In genomic region chr7:142968809-142969511, GRCm38 (mm10) we compare ENCODE assay signal across 8 mouse cellular contexts. TPM values are rescaled to one million over a fixed set of nuclear protein-coding genes. Genes with fewer than 3 reads are reported as not detected.
DNase-seq lines count a peak whose midpoint lies in the region; ATAC-seq and TF ChIP-seq lines count a peak whose summit lies in the region.

Gene Ascl2 (minus strand): TSS chr7:142969264.

- no peaks in the 10 kb centered on the region for H3K36me3 ChIP-seq in heart, postnatal 0 days (replicated peaks; ENCODE audit: control insufficient read depth, insufficient read depth, low read length)
- no peaks in the 10 kb centered on the region for H3K36me3 ChIP-seq in limb, embryonic 14.5 days (ENCODE audit: control insufficient read depth, insufficient read depth, low read length)
- no peaks in the 10 kb centered on the region for H3K36me3 ChIP-seq in midbrain, embryonic 14.5 days (ENCODE audit: control insufficient read depth, insufficient read depth, low read length)

- DNase-seq in ovary, postnatal 14 days (ENCODE audit: low spot score): peak; percentile 4
- DNase-seq in ovary, postnatal 10 days (ENCODE audit: low spot score): no peak
- DNase-seq in heart, postnatal 0 days (ENCODE audit: low spot score): no peak
- peak; percentile 4 for DNase-seq in limb, embryonic 14.5 days (ENCODE audit: low spot score)
- peak; percentile 69 for DNase-seq in midbrain, embryonic 14.5 days
- no peak for DNase-seq in cerebellum, adult 8-10 months
- DNase-seq in thymus, postnatal 10 days (ENCODE audit: low spot score in 2 of 2): no peak

- TF ChIP-seq POLR2A in cortical plate, adult 2 months (IDR thresholded peaks at IDR 0.05; ENCODE audit: extremely low read depth, insufficient read depth, low read length): no peak
- no peak for TF ChIP-seq POLR2A in limb, embryonic 14.5 days (IDR thresholded peaks at IDR 0.05; ENCODE audit: borderline replicate concordance, extremely low read depth, insufficient read depth, insufficient read length)

- H3K4me3 ChIP-seq in cortical plate, adult 2 months (ENCODE audit: insufficient read depth, low read length): peak within 1 kb of the TSS; percentile 19; the same call in 1 of the 2 replicates
- H3K4me3 ChIP-seq in heart, postnatal 0 days (ENCODE audit: low read depth, low read length): peak within 1 kb of the TSS; percentile 36
- H3K4me3 ChIP-seq in limb, embryonic 14.5 days (replicated peaks; ENCODE audit: low read length): peak within 1 kb of the TSS; percentile 44
- peak within 1 kb of the TSS; percentile 44 for H3K4me3 ChIP-seq in midbrain, embryonic 14.5 days (replicated peaks; ENCODE audit: low read depth, low read length)

- TF ChIP-seq EP300 in heart, postnatal 0 days (IDR thresholded peaks at IDR 0.05; ENCODE audit: low read depth): no peak

- TF ChIP-seq CTCF in cortical plate, adult 2 months (IDR thresholded peaks at IDR 0.05; ENCODE audit: extremely low read depth, insufficient read depth, low read length): no peak
- no peak for TF ChIP-seq CTCF in heart, postnatal 0 days (IDR thresholded peaks at IDR 0.05; ENCODE audit: low read depth)

- H3K27me3 ChIP-seq in heart, postnatal 0 days (ENCODE audit: control insufficient read depth, insufficient read depth, low read length): peaks cover 74% of the 10 kb centered on the region
- peaks cover 58% of the 10 kb centered on the region for H3K27me3 ChIP-seq in limb, embryonic 14.5 days (ENCODE audit: control insufficient read depth, insufficient read depth, low read length)
- peaks cover 68% of the 10 kb centered on the region for H3K27me3 ChIP-seq in midbrain, embryonic 14.5 days (ENCODE audit: control insufficient read depth, insufficient read depth, low read length)

- H3K9me3 ChIP-seq in heart, postnatal 0 days (replicated peaks; ENCODE audit: control insufficient read depth, low read length): no peaks in the 10 kb centered on the region
- H3K9me3 ChIP-seq in limb, embryonic 14.5 days (ENCODE audit: control insufficient read depth, low read length): no peaks in the 10 kb centered on the region
- no peaks in the 10 kb centered on the region for H3K9me3 ChIP-seq in midbrain, embryonic 14.5 days (ENCODE audit: control insufficient read depth, low read length)

- H3K4me1 ChIP-seq in cortical plate, adult 2 months (ENCODE audit: control insufficient read depth, insufficient read depth, low read length): no peaks in the 10 kb centered on the region
- peaks cover 6% of the 10 kb centered on the region; the same call in 1 of the 2 replicates for H3K4me1 ChIP-seq in heart, postnatal 0 days (ENCODE audit: control insufficient read depth, insufficient read depth)
- H3K4me1 ChIP-seq in limb, embryonic 14.5 days (ENCODE audit: control insufficient read depth, insufficient read depth, low read length): peaks cover 10% of the 10 kb centered on the region
- H3K4me1 ChIP-seq in midbrain, embryonic 14.5 days (ENCODE audit: control insufficient read depth, insufficient read depth, low read length): peaks cover 18% of the 10 kb centered on the region

- peak within 1 kb of the TSS; percentile 70 for H3K4me2 ChIP-seq in heart, postnatal 0 days (ENCODE audit: low read depth, low read length)
- H3K4me2 ChIP-seq in limb, embryonic 14.5 days (replicated peaks; ENCODE audit: low read depth, low read length, severe bottlenecking): peak within 1 kb of the TSS; percentile 97
- peak within 1 kb of the TSS; percentile 90 for H3K4me2 ChIP-seq in midbrain, embryonic 14.5 days (ENCODE audit: low read length)

- ATAC-seq in heart, postnatal 0 days (ENCODE audit: insufficient read depth, low read depth): 0 out of 2 replicates have a peak, but pooled peaks have one; percentile 10
- ATAC-seq in limb, embryonic 14.5 days (ENCODE audit: low FRiP score, low read depth): peak; percentile 25; the same call in 1 of the 2 replicates
- ATAC-seq in midbrain, embryonic 14.5 days (ENCODE audit: low FRiP score, low TSS enrichment): no peak

- H3K27ac ChIP-seq in cortical plate, adult 2 months (ENCODE audit: insufficient read depth, low read length): no peak within 1 kb of the TSS
- no peak within 1 kb of the TSS for H3K27ac ChIP-seq in heart, postnatal 0 days (ENCODE audit: low read depth)
- no peak within 1 kb of the TSS for H3K27ac ChIP-seq in limb, embryonic 14.5 days (replicated peaks; ENCODE audit: low read depth, low read length)
- no peak within 1 kb of the TSS for H3K27ac ChIP-seq in midbrain, embryonic 14.5 days (replicated peaks; ENCODE audit: low read depth, low read length)

- H3K9ac ChIP-seq in heart, postnatal 0 days (replicated peaks; ENCODE audit: low read depth, low read length): no peak within 1 kb of the TSS; the same call in 1 of the 2 replicates
- peak within 1 kb of the TSS; percentile 44 for H3K9ac ChIP-seq in limb, embryonic 14.5 days (ENCODE audit: low read depth, low read length, severe bottlenecking)
- peak within 1 kb of the TSS; percentile 31; the same call in 1 of the 2 replicates for H3K9ac ChIP-seq in midbrain, embryonic 14.5 days (replicated peaks; ENCODE audit: low read length)

- 2% methylated on average over 49 of the region's 51 CpGs for WGBS in heart, postnatal 0 days
- under 1% methylated on average over 47 of the region's 51 CpGs for WGBS in limb, embryonic 14.5 days
- under 1% methylated on average over 51 of the region's 51 CpGs for WGBS in midbrain, embryonic 14.5 days

RNA-seq across cellular contexts. Expression of gene Ascl2, which starts in this region (rescaled TPM):
- polyA plus RNA-seq in cortical plate, adult 2 months (2012; rRNA removed): 0.51 and 0.81 TPM in 2 replicates
- total RNA-seq in heart, postnatal 0 days (2014; rRNA removed; ENCODE audit: low replicate concordance): not detected in 2 replicates
- polyA plus RNA-seq in heart, postnatal 0 days (2015; fragmentation: Nextera tagmentation; extraction: Ambion mirVana): not detected in 2 replicates
- 1.9 and 3.5 TPM in 2 replicates for polyA plus RNA-seq in limb, embryonic 14.5 days (2012; rRNA removed)
- 1.1 and 1.5 TPM in 2 replicates for polyA plus RNA-seq in limb, embryonic 14.5 days (2014; fragmentation: Nextera tagmentation; extraction: Ambion mirVana)
- 0.47 and 0.61 TPM in 2 replicates for polyA plus RNA-seq in midbrain, embryonic 14.5 days (2014; fragmentation: Nextera tagmentation; extraction: Ambion mirVana)

Comparison
In these comparisons a context has a peak if more than half of its experiments do, and no peak if none do; other contexts are left out.
1. DNase-seq: peak in ovary, postnatal 14 days (single experiment) and limb, embryonic 14.5 days (single experiment); none in ovary, postnatal 10 days (single experiment), heart, postnatal 0 days (single experiment), cerebellum, adult 8-10 months (single experiment) and thymus, postnatal 10 days (0 of 2).
2. Peak in ATAC-seq, H3K4me3 ChIP-seq and H3K4me2 ChIP-seq in heart, postnatal 0 days; RNA of the gene not detected or under 1 TPM.
3. Peak in DNase-seq, H3K4me3 ChIP-seq, H3K9ac ChIP-seq and H3K4me2 ChIP-seq in midbrain, embryonic 14.5 days; RNA of the gene not detected or under 1 TPM.
4. Peak in every context shown above with its lines, with median percentiles within 50 percentile points of each other: H3K4me3 ChIP-seq and H3K4me2 ChIP-seq.